Mouse (Mus musculus) heart, embryonic 11.5 days (tissue): ENCODE data around the gene Rps2. TPM values are rescaled to one million over a fixed set of nuclear protein-coding genes. Genes with fewer than 3 reads are reported as not detected.
"Not testable (repeated sequence)": the region's sequence is repeated elsewhere in the genome, so short reads cannot be mapped to it uniquely, and the experiment has no call there.

Experiments used
- ATAC-seq: fragments of 200-750 bp; cut with Nextera tagmentation; replicated peaks from 2 replicates; pipeline ENCODE4 v1.8.0; 2017; ENCODE audit warnings: moderate library complexity; ENCODE audit not compliant: insufficient number of reproducible peaks, low FRiP score, low TSS enrichment
- H3K27ac ChIP-seq: fragments of 300-500 bp; sonication (generic); 2 replicates; pipeline ENCODE4 v1.5.1; 2014; ENCODE audit warnings: mild to moderate bottlenecking, low read depth, low read length
- H3K27me3 ChIP-seq: fragments of 300-500 bp; sonication (generic); 2 replicates; pipeline ENCODE4 v1.6.1; 2014; ENCODE audit warnings: mild to moderate bottlenecking, low read length, mixed read lengths; ENCODE audit not compliant: control insufficient read depth, insufficient read depth
- H3K36me3 ChIP-seq: fragments of 300-500 bp; sonication (generic); 2 replicates; pipeline ENCODE4 v1.6.1; 2014; ENCODE audit warnings: mild to moderate bottlenecking, low read length, moderate library complexity, mixed read lengths; ENCODE audit not compliant: control insufficient read depth, insufficient read depth
- H3K4me1 ChIP-seq: fragments of 300-500 bp; sonication (generic); 2 replicates; pipeline ENCODE4 v1.6.1; 2014; ENCODE audit warnings: low read length; ENCODE audit not compliant: control insufficient read depth, insufficient read depth
- H3K4me2 ChIP-seq: fragments of 300-500 bp; sonication (generic); 2 replicates; pipeline ENCODE4 v1.6.1; 2014; ENCODE audit warnings: mild to moderate bottlenecking, moderate library complexity
- H3K4me3 ChIP-seq: fragments of 300-500 bp; sonication (generic); 2 replicates; pipeline ENCODE4 v1.5.1; 2014; ENCODE audit warnings: low read depth, low read length
- H3K9ac ChIP-seq: fragments of 300-500 bp; sonication (generic); 2 replicates; pipeline ENCODE4 v1.6.1; 2014; ENCODE audit warnings: mild to moderate bottlenecking, low read depth, low read length, moderate library complexity
- H3K9me3 ChIP-seq: fragments of 300-500 bp; sonication (generic); replicated peaks from 2 replicates; pipeline ENCODE4 v1.6.1; 2016; ENCODE audit warnings: low read length; ENCODE audit not compliant: control insufficient read depth
- WGBS: fragments of 180-500 bp; shearing (Covaris S2); extraction: QIAGEN DNeasy Blood & Tissue Kit; methylation state at CpG from one replicate; pipeline ENCODE4 v1.1.7; 2014; ENCODE audit not compliant: insufficient replicate concordance; 5-methylcytosine and 5-hydroxymethylcytosine counted together
- polyA plus RNA-seq: library from polyadenylated mRNA; unstranded; fragments of >200 nt; fragmentation: Nextera tagmentation; extraction: Ambion mirVana; gene quantifications from 2 replicates; pipeline ENCODE4 v1.2.1, GENCODE M21; 2014

The Rps2 gene
- polyA plus RNA-seq: 1,091 and 1,195 TPM in 2 replicates

GRCm38 (mm10) chr17:24717943-24718342 lies at the start of gene Rps2, which contains the start of gene Rnf151:
Gene Rps2 (plus strand): TSS chr17:24718116.
Gene Rnf151 (minus strand): TSS chr17:24718063.
- Histone ChIP-seq H3K9me3 (no peaks in the 10 kb centered on the region), H3K27ac (no peak within 1 kb of the TSS), H3K4me1 (peaks cover 18% of the 10 kb centered on the region), H3K9ac (no peak within 1 kb of the TSS; the same call in 1 of the 2 replicates), H3K27me3 (no peaks in the 10 kb centered on the region), H3K36me3 (peaks cover 17% of the 10 kb centered on the region), H3K4me2 (peak within 1 kb of the TSS; percentile 88), H3K4me3 (peak within 1 kb of the TSS; percentile 72)
- no peak for ATAC-seq
- 77% methylated on average over 4 of the region's 4 CpGs for WGBS

GRCm38 (mm10) chr17:24669214-24669544 lies 48.7 kb upstream of the Rps2 start:
- Histone ChIP-seq H3K4me3 (peak overlapping the region; percentile 97), H3K4me2 (peak overlapping the region; percentile 90), H3K27ac (peak overlapping the region; percentile 57), H3K9ac (peak overlapping the region; percentile 99), H3K4me1 (peaks cover 25% of the 10 kb centered on the region)
- not testable (repeated sequence) for ATAC-seq, H3K9me3 ChIP-seq, H3K36me3 ChIP-seq, H3K27me3 ChIP-seq
- whole genome bisulfite sequencing: 12% methylated on average over 15 of the region's 15 CpGs

- Histone ChIP-seq H3K4me3 (peak within 1 kb of the TSS; percentile 97), H3K4me1 (peaks cover 27% of the 10 kb centered on the region), H3K4me2 (peak within 1 kb of the TSS; percentile 90), H3K27me3 (no peaks in the 10 kb centered on the region), H3K9ac (peak within 1 kb of the TSS; percentile 99), H3K9me3 (no peaks in the 10 kb centered on the region), H3K27ac (peak within 1 kb of the TSS; percentile 90), H3K36me3 (no peaks in the 10 kb centered on the region)
- peak; percentile 98 for ATAC-seq
- under 1% methylated on average over 76 of the region's 80 CpGs for WGBS
Measured at GRCm38 (mm10) chr17:24669545-24670245, 48.2 kb upstream of the Rps2 start, which contains the start of gene Zfp598. Gene Zfp598 (plus strand): TSS chr17:24669687.

GRCm38 (mm10) chr17:24670246-24670844 lies 47.6 kb upstream of the Rps2 start:
- ATAC-seq: no peak
- peak overlapping the region; percentile 97 for H3K4me3 ChIP-seq
- H3K4me1 ChIP-seq: peaks cover 27% of the 10 kb centered on the region
- no peaks in the 10 kb centered on the region for H3K27me3 ChIP-seq
- peak overlapping the region; percentile 99 for H3K9ac ChIP-seq
- no peaks in the 10 kb centered on the region for H3K9me3 ChIP-seq
- no peaks in the 10 kb centered on the region for H3K36me3 ChIP-seq
- H3K27ac ChIP-seq: peak overlapping the region; percentile 90
- H3K4me2 ChIP-seq: peak overlapping the region; percentile 90
- WGBS: 14% methylated on average over 8 of the region's 8 CpGs

- H3K36me3 ChIP-seq: no peaks in the 10 kb centered on the region
- no peaks in the 10 kb centered on the region for H3K9me3 ChIP-seq
- no peaks in the 10 kb centered on the region for H3K27me3 ChIP-seq
- H3K4me1 ChIP-seq: peaks cover 27% of the 10 kb centered on the region
- H3K9ac ChIP-seq: no peak overlapping the region
- peak overlapping the region; percentile 90 for H3K4me2 ChIP-seq
- no peak overlapping the region for H3K27ac ChIP-seq
- no peak for ATAC-seq
- 68% methylated on average over 5 of the region's 5 CpGs for WGBS
- H3K4me3 ChIP-seq: 0 out of 2 replicates have a peak overlapping the region, but pooled peaks have one; percentile 97
Measured at GRCm38 (mm10) chr17:24671346-24671745, 46.6 kb upstream of the Rps2 start.

- Histone ChIP-seq H3K36me3 (peaks cover 3% of the 10 kb centered on the region), H3K9me3 (no peaks in the 10 kb centered on the region), H3K4me3 (no peak overlapping the region), H3K4me2 (peak overlapping the region; percentile 90; the same call in 1 of the 2 replicates), H3K9ac (no peak overlapping the region), H3K27me3 (no peaks in the 10 kb centered on the region), H3K4me1 (peaks cover 27% of the 10 kb centered on the region), H3K27ac (no peak overlapping the region)
- no peak; the same call in 1 of the 2 replicates for ATAC-seq
- WGBS: 21% methylated on average over 5 of the region's 5 CpGs
Measured at GRCm38 (mm10) chr17:24672141-24672540, 45.8 kb upstream of the Rps2 start.

- no peaks in the 10 kb centered on the region for H3K27me3 ChIP-seq
- WGBS: 70% methylated on average over 7 of the region's 7 CpGs
- H3K27ac ChIP-seq: no peak overlapping the region
- H3K4me3 ChIP-seq: no peak overlapping the region
- no peaks in the 10 kb centered on the region for H3K9me3 ChIP-seq
- no peak overlapping the region for H3K4me2 ChIP-seq
- peak overlapping the region; percentile 36; the same call in 1 of the 2 replicates for H3K9ac ChIP-seq
- no peak for ATAC-seq
- peaks cover 18% of the 10 kb centered on the region for H3K36me3 ChIP-seq
- H3K4me1 ChIP-seq: peaks cover 27% of the 10 kb centered on the region
Measured at GRCm38 (mm10) chr17:24674277-24674676, 43.6 kb upstream of the Rps2 start.

GRCm38 (mm10) chr17:24676187-24676586 lies 41.7 kb upstream of the Rps2 start:
- Histone ChIP-seq H3K4me1 (peaks cover 17% of the 10 kb centered on the region), H3K27ac (no peak overlapping the region), H3K4me3 (no peak overlapping the region), H3K27me3 (no peaks in the 10 kb centered on the region), H3K9ac (no peak overlapping the region), H3K9me3 (no peaks in the 10 kb centered on the region), H3K4me2 (no peak overlapping the region), H3K36me3 (peaks cover 27% of the 10 kb centered on the region)
- WGBS: 66% methylated on average over 2 of the region's 2 CpGs
- ATAC-seq: no peak
